Mouse (Mus musculus) limb, embryonic 11.5 days (tissue): ENCODE data around the gene Fam162a. TPM values are rescaled to one million over a fixed set of nuclear protein-coding genes. Genes with fewer than 3 reads are reported as not detected.
"Not testable (repeated sequence)": the region's sequence is repeated elsewhere in the genome, so short reads cannot be mapped to it uniquely, and the experiment has no call there.

Experiments
- ATAC-seq: fragments of 200-750 bp; cut with Nextera tagmentation; 2 replicates; pipeline ENCODE4 v1.8.0; 2017; ENCODE audit warnings: low read depth; ENCODE audit not compliant: insufficient number of reproducible peaks, low FRiP score, low TSS enrichment
- DNase-seq: peaks from one replicate; pipeline ENCODE4 v3.0.0-alpha.2; 2015; ENCODE audit warnings: low spot score
- H3K27ac ChIP-seq: fragments of 300-500 bp; sonication (generic); replicated peaks from 2 replicates; pipeline ENCODE4 v1.5.1; 2014; ENCODE audit warnings: low read depth, mild to moderate bottlenecking, low read length
- H3K27me3 ChIP-seq: fragments of 300-500 bp; sonication (generic); 2 replicates; pipeline ENCODE4 v1.6.1; 2014; ENCODE audit warnings: mild to moderate bottlenecking, low read length, mixed read lengths; ENCODE audit not compliant: control insufficient read depth, insufficient read depth
- H3K36me3 ChIP-seq: fragments of 300-500 bp; sonication (generic); 2 replicates; pipeline ENCODE4 v1.6.1; 2014; ENCODE audit warnings: mild to moderate bottlenecking, low read length, moderate library complexity, mixed read lengths; ENCODE audit not compliant: control insufficient read depth, insufficient read depth
- H3K4me1 ChIP-seq: fragments of 300-500 bp; sonication (generic); 2 replicates; pipeline ENCODE4 v1.6.1; 2014; ENCODE audit warnings: low read length, mixed read lengths; ENCODE audit not compliant: control insufficient read depth, insufficient read depth
- H3K4me2 ChIP-seq: fragments of 300-500 bp; sonication (generic); 2 replicates; pipeline ENCODE4 v1.6.1; 2014; ENCODE audit warnings: low read depth, mild to moderate bottlenecking, moderate library complexity; ENCODE audit not compliant: severe bottlenecking
- H3K4me3 ChIP-seq: fragments of 300-500 bp; sonication (generic); 2 replicates; pipeline ENCODE4 v1.5.1; 2014; ENCODE audit warnings: low read depth, low read length
- H3K9ac ChIP-seq: fragments of 300-500 bp; sonication (generic); 2 replicates; pipeline ENCODE4 v1.6.1; 2014; ENCODE audit warnings: mild to moderate bottlenecking, low read length
- H3K9me3 ChIP-seq: fragments of 300-500 bp; sonication (generic); 2 replicates; pipeline ENCODE4 v1.6.1; 2016; ENCODE audit warnings: low read length; ENCODE audit not compliant: control insufficient read depth
- WGBS: fragments of 180-500 bp; shearing (Covaris S2); extraction: QIAGEN DNeasy Blood & Tissue Kit; methylation state at CpG from one replicate; pipeline ENCODE4 v1.1.7; 2014; 5-methylcytosine and 5-hydroxymethylcytosine counted together
- polyA plus RNA-seq: library from polyadenylated mRNA; unstranded; fragments of >200 nt; fragmentation: Nextera tagmentation; extraction: Ambion mirVana; gene quantifications from 2 replicates; pipeline ENCODE4 v1.2.1, GENCODE M21; 2014

Fam162a gene
- polyA plus RNA-seq, 1 experiment from 2014 or later = 359 TPM

GRCm38 (mm10) chr16:36016335-36016734 lies 55.1 kb downstream of the Fam162a start:
- 95% methylated on average over 1 of the region's 1 CpGs for WGBS
- no peak for ATAC-seq
- H3K27ac ChIP-seq = no peak overlapping the region
- no peaks in the 10 kb centered on the region for H3K9me3 ChIP-seq
- H3K4me3 ChIP-seq = no peak overlapping the region
- no peak overlapping the region for H3K4me2 ChIP-seq
- H3K4me1 ChIP-seq = no peaks in the 10 kb centered on the region
- H3K36me3 ChIP-seq = peaks cover under 1% of the 10 kb centered on the region; the same call in 1 of the 2 replicates
- H3K9ac ChIP-seq = no peak overlapping the region
- no peaks in the 10 kb centered on the region for H3K27me3 ChIP-seq
- DNase-seq = no peak

- Histone ChIP-seq H3K27me3 (no peaks in the 10 kb centered on the region), H3K36me3 (no peaks in the 10 kb centered on the region), H3K4me2 (no peak overlapping the region), H3K27ac (no peak overlapping the region), H3K4me1 (no peaks in the 10 kb centered on the region), H3K9me3 (no peaks in the 10 kb centered on the region), H3K9ac (no peak overlapping the region), H3K4me3 (no peak overlapping the region)
- WGBS = 95% methylated on average over 3 of the region's 3 CpGs
- ATAC-seq (no peak), DNase-seq (no peak)
These were observed 63.0 kb downstream of the Fam162a start for GRCm38 (mm10) chr16:36008396-36008795.

- H3K27me3 ChIP-seq, DNase-seq, H3K9me3 ChIP-seq, ATAC-seq, H3K4me1 ChIP-seq, H3K36me3 ChIP-seq, H3K27ac ChIP-seq, H3K4me2 ChIP-seq, H3K4me3 ChIP-seq, H3K9ac ChIP-seq: not testable (repeated sequence)
- 95% methylated on average over 4 of the region's 4 CpGs for WGBS
These were observed 72.5 kb downstream of the Fam162a start for GRCm38 (mm10) chr16:35998852-35999251.

Other genes starting within 250 kb of the Fam162a start
- gene Parp14, start 200.1 kb downstream of the Fam162a start, polyA plus RNA-seq = 0.36 and 0.50 TPM in 2 replicates
- 3.7 and 4.2 TPM in 2 replicates for gene Parp9, start 133.1 kb downstream of the Fam162a start, polyA plus RNA-seq
- 3.1 and 4.1 TPM in 2 replicates for gene Dtx3l, start 132.4 kb downstream of the Fam162a start, polyA plus RNA-seq
- 57.0 and 60.0 TPM in 2 replicates for gene Kpna1, start 92.8 kb downstream of the Fam162a start, polyA plus RNA-seq
- gene Wdr5b, start 30.4 kb downstream of the Fam162a start, polyA plus RNA-seq = 9.2 and 9.8 TPM in 2 replicates
- gene Ccdc58, start 91 bp upstream of the Fam162a start, polyA plus RNA-seq = 108 and 115 TPM in 2 replicates
- 0.07 and 0.21 TPM in 2 replicates for gene Csta1, start 59.6 kb upstream of the Fam162a start, polyA plus RNA-seq
- not detected in 2 replicates for gene Stfa2l1, start 85.2 kb upstream of the Fam162a start, polyA plus RNA-seq
- gene Gm5483, start 112.6 kb upstream of the Fam162a start, polyA plus RNA-seq = not detected in 2 replicates
- not detected in 2 replicates for gene Gm5416, start 138.8 kb upstream of the Fam162a start, polyA plus RNA-seq
- gene 2010005H15Rik, start 149.9 kb upstream of the Fam162a start, polyA plus RNA-seq = not detected in 2 replicates
- gene Stfa1, start 205.4 kb upstream of the Fam162a start, polyA plus RNA-seq = 1.9 TPM in 1 of 2 replicates, not detected in the other